Mouse (Mus musculus) bone marrow macrophage, adult 2 months (primary cell): Measurements from ENCODE around the gene Stra6l. TPM values are rescaled to one million over a fixed set of nuclear protein-coding genes. Genes with fewer than 3 reads are reported as not detected.

Source experiments
- H3K27ac ChIP-seq: 2 replicates; pipeline ENCODE4 v1.5.1; 2012; ENCODE audit warnings: low read depth, low read length; ENCODE audit not compliant: insufficient read depth
- H3K4me1 ChIP-seq: 2 replicates; pipeline ENCODE4 v1.6.1; 2012; ENCODE audit warnings: low read length; ENCODE audit not compliant: control insufficient read depth, insufficient read depth
- H3K4me3 ChIP-seq: 2 replicates; pipeline ENCODE4 v1.5.1; 2012; ENCODE audit warnings: mild to moderate bottlenecking, low read length, moderate library complexity; ENCODE audit not compliant: insufficient read depth
- CTCF ChIP-seq: IDR thresholded peaks from 2 replicates; pipeline ENCODE4 v1.5.1; 2012; ENCODE audit warnings: low read depth, mild to moderate bottlenecking, low read length, moderate library complexity
- POLR2A ChIP-seq: IDR thresholded peaks from 2 replicates; pipeline ENCODE4 v1.6.1; 2012; ENCODE audit warnings: mild to moderate bottlenecking, low read depth, low read length, borderline replicate concordance
- polyA plus RNA-seq: library from polyadenylated mRNA; stranded (reverse); fragments of >200 nt; gene quantifications from 2 replicates; pipeline ENCODE4 v1.2.4, GENCODE M21; 2012; ENCODE audit not compliant: missing spikeins, insufficient read depth, insufficient read length

Gene Stra6l
- polyA plus RNA-seq, 1 experiment, result 0.82 TPM

DNA sequence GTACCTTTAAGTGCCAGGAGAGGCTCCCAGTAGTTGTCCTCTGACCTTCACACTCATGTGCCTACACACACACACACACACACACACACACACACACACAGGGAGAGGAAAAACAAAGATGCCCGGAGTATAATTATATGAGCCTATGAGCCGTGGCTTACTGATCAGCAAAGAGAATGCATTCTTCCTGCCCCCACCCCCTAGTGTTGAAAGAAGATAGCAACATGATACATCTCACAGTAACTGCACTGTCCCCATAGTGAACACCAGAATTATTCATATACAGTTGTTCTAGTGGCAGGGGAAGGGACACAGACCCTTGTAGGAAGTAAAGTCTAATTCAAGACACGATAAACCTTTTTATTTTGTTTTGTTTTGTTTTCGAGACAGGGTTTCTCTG lies 61.5 kb downstream of the Stra6l start:
- TF ChIP-seq CTCF (no peak), POLR2A (no peak)
- no peak overlapping the region for H3K4me3 ChIP-seq
- H3K27ac ChIP-seq, result no peak overlapping the region
- H3K4me1 ChIP-seq, result no peaks in the 10 kb centered on the region

- Histone ChIP-seq H3K27ac (no peak overlapping the region), H3K4me3 (no peak overlapping the region), H3K4me1 (no peaks in the 10 kb centered on the region)
- TF ChIP-seq POLR2A, result no peak
Observed at GRCm38 (mm10) chr4:45911256-45911655, 62.8 kb downstream of the Stra6l start.

DNA sequence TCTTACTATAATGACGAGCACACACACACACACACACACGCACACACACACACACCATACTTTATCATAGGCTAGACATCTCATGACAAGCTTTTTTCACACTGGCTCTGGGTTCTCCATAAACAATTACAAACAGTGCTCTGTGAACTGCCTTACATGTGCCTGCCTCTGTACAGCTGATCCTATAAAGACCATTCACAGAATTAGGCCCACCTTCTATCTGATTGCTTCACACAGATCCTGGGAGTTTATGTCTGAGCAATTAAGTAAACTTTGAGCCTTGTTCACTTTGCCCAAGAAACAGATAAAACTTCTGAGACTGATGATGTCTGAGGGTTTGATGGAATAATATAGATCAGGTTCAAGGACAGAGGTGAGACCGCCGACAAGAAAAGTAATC lies 63.4 kb downstream of the Stra6l start:
- TF ChIP-seq POLR2A, result no peak
- no peak for TF ChIP-seq CTCF
- Histone ChIP-seq H3K4me1 (no peaks in the 10 kb centered on the region), H3K4me3 (no peak overlapping the region), H3K27ac (no peak overlapping the region)

- TF ChIP-seq POLR2A (no peak), CTCF (no peak)
- Histone ChIP-seq H3K27ac (no peak overlapping the region), H3K4me3 (no peak overlapping the region), H3K4me1 (no peaks in the 10 kb centered on the region)
Observed at GRCm38 (mm10) chr4:45917091-45917490, 68.6 kb downstream of the Stra6l start.

DNA sequence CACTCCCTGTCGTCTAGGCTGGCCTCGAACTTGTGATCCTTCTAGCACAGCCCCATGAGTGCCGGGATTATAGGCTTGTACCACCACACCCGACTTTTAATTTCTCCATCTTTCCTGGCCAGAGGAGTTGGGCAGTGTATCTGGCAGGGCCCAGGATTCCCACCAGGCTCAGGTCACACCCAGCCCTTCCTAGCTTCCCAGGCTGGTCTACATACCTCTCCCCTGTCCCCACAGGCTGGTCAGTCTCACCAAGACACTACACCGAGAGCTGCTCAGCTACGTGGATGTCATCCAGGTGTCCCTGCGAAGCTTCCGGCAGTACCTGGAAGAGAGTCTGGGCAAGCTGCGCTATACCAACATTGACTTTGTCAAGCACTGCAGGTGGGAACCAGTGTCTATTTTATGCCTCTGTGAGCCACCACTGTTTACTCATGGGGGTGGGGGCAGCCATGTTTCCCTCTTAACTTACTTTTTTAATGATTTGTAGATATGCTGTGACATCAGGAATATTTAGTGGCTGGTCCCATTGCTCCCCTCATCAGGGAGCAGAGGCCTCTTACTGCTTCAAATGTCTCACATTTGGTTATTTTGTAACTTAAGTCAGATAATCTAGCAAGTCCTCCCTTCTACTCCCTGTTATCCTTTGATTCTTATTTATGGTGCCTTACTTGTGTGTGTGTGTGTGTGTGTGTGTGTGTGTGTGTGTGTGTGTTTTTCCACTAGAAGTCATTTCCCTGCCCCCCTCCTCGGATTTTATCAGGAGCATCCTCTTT lies 73.4 kb downstream of the Stra6l start:
- no peak overlapping the region for H3K27ac ChIP-seq
- H3K4me3 ChIP-seq, result no peak overlapping the region
- no peak for TF ChIP-seq POLR2A
- TF ChIP-seq CTCF, result no peak
- H3K4me1 ChIP-seq, result no peaks in the 10 kb centered on the region

DNA sequence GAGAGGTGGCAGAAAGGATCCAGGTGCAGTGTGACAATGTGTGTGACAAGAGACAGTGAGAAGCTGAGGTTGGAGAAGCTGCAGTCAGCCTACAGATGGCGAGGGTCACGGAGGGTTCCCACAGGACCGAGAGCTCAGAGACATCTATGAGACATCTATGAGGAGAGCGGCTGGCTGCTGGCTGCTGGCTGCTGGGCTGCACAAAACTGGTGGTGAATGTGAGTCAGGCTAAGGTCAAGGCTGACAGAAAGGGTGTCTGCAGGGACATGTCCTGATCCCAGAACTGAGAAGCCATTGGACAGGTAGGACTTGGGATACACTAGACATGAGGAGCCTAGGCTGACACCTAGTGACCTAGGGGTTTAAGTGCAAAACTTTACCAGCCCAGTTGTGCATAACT lies 75.5 kb downstream of the Stra6l start:
- no peaks in the 10 kb centered on the region for H3K4me1 ChIP-seq
- H3K27ac ChIP-seq, result no peak overlapping the region
- no peak overlapping the region for H3K4me3 ChIP-seq
- TF ChIP-seq POLR2A, result no peak
- TF ChIP-seq CTCF, result no peak

DNA sequence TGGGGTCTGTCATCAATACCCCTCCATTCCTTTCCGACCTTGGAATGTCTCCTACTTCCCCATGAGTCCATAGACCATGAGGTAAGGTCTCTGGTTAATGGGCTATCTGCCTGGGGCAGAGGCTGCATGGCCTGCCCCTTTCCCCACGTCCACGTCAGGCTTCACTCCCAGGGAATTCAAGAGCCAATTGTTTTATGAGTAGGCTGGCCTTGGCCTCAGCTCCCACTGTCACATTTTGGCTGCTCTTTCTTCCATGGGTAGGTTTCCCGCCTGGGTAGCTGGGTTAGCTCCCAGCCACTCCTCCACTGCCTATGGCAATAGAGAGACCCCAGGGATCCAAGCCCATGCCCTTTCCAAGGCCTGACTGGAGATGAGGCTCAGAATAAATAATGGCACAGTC lies 80.1 kb downstream of the Stra6l start:
- H3K4me3 ChIP-seq, result no peak overlapping the region

More for the DNA sequence above, 80.1 kb downstream of the Stra6l start:
- Histone ChIP-seq H3K27ac (no peak overlapping the region), H3K4me1 (no peaks in the 10 kb centered on the region)
- TF ChIP-seq CTCF (no peak), POLR2A (no peak)

Other genes with a start within 250 kb of the Stra6l start
- 4.2 and 4.3 TPM in 2 replicates for gene Aldh1b1, start 49.6 kb upstream of the Stra6l start, polyA plus RNA-seq
- gene Igfbpl1, start 21.7 kb upstream of the Stra6l start, polyA plus RNA-seq, result not detected in 2 replicates
- gene Ccdc180, start 41.6 kb downstream of the Stra6l start, polyA plus RNA-seq, result 0.32 and 1.2 TPM in 2 replicates
- gene Tdrd7, start 116.7 kb downstream of the Stra6l start, polyA plus RNA-seq, result 44.1 and 52.8 TPM in 2 replicates
- gene Tmod1, start 190.3 kb downstream of the Stra6l start, polyA plus RNA-seq, result 0.89 and 1.2 TPM in 2 replicates